Mouse (Mus musculus): ENCODE results near the gene Zswim8.

- TF ChIP-seq GATA1 (IDR thresholded peaks at IDR 0.05; ENCODE audit: borderline replicate concordance, low read length) (no peak), FLI1 (IDR thresholded peaks at IDR 0.05; ENCODE audit: low read length) (no peak)
These were observed 18.4 kb downstream of the Zswim8 start for GRCm38 (mm10) chr14:20725660-20726339.

Data from megakaryocyte, embryonic 14.5 days (primary cell).